Mouse (Mus musculus) right cerebral cortex, adult 2 months (tissue): ENCODE data around the gene Tnni2.

Source experiments
- DNase-seq, 2 experiments: peaks; one replicate each; pipeline ENCODE4 v3.0.0; 2021 to 2022; ENCODE audit warnings: low spot score in 2 of 2

Tnni2 gene

GRCm38 (mm10) chr7:142482256-142482609, 40.6 kb downstream of the Tnni2 start:
- DNase-seq, result no peak

- DNase-seq, result no peak
Observed at GRCm38 (mm10) chr7:142483136-142483535, 41.5 kb downstream of the Tnni2 start.

- DNase-seq, result no peak
Observed at GRCm38 (mm10) chr7:142484780-142485179, 43.2 kb downstream of the Tnni2 start.

GRCm38 (mm10) chr7:142486751-142487162, 45.1 kb downstream of the Tnni2 start:
- DNase-seq, result no peak

GRCm38 (mm10) chr7:142487341-142487859, 45.8 kb downstream of the Tnni2 start:
- peak; percentile 15 to 22 for DNase-seq

- DNase-seq, result no peak
Observed at GRCm38 (mm10) chr7:142488053-142488452, 46.4 kb downstream of the Tnni2 start.

- no peak for DNase-seq
Observed at GRCm38 (mm10) chr7:142493535-142493934, 51.9 kb downstream of the Tnni2 start.
